Mouse (Mus musculus) stomach, postnatal 0 days (tissue): ENCODE measurements at regions not wholly inside any gene's neighbourhood (a gene's known extent, or its start where the extent isn't known, plus 50 kb on each side); places are given as distances from the start of the nearest gene placed in this dataset.

ENCODE experiments used
- ATAC-seq: fragments of 200-750 bp; cut with Nextera tagmentation; 2 replicates; pipeline ENCODE4 v1.8.0; 2017; ENCODE audit not compliant: low FRiP score, low TSS enrichment
- DNase-seq: peaks from one replicate; pipeline ENCODE4 v3.0.0-alpha.2; 2016; ENCODE audit warnings: low spot score
- H3K27ac ChIP-seq: fragments of 300-500 bp; sonication (generic); replicated peaks from 2 replicates; pipeline ENCODE4 v1.5.1; 2014; ENCODE audit warnings: mild to moderate bottlenecking, control low read depth
- H3K27me3 ChIP-seq: fragments of 300-500 bp; sonication (generic); 2 replicates; pipeline ENCODE4 v1.6.1; 2014; ENCODE audit warnings: low read length; ENCODE audit not compliant: control insufficient read depth, insufficient read depth
- H3K36me3 ChIP-seq: fragments of 300-500 bp; sonication (generic); 2 replicates; pipeline ENCODE4 v1.6.1; 2014; ENCODE audit warnings: low read length, mixed read lengths; ENCODE audit not compliant: control insufficient read depth, insufficient read depth
- H3K4me1 ChIP-seq: fragments of 300-500 bp; sonication (generic); replicated peaks from 2 replicates; pipeline ENCODE4 v1.6.1; 2014; ENCODE audit warnings: antibody characterized with exemption; ENCODE audit not compliant: control insufficient read depth, insufficient read depth
- H3K4me2 ChIP-seq: fragments of 300-500 bp; sonication (generic); replicated peaks from 2 replicates; pipeline ENCODE4 v1.6.1; 2014; ENCODE audit warnings: low read depth, mild to moderate bottlenecking, control low read depth, moderate library complexity
- H3K4me3 ChIP-seq: fragments of 300-500 bp; sonication (generic); 2 replicates; pipeline ENCODE4 v1.5.1; 2014; ENCODE audit warnings: low read depth, low read length, control low read depth
- H3K9ac ChIP-seq: fragments of 300-500 bp; sonication (generic); 2 replicates; pipeline ENCODE4 v1.6.1; 2014; ENCODE audit warnings: mild to moderate bottlenecking, low read length, control low read depth, mixed read lengths
- H3K9me3 ChIP-seq: fragments of 300-500 bp; sonication (generic); 2 replicates; pipeline ENCODE4 v1.6.1; 2016; ENCODE audit warnings: low read length; ENCODE audit not compliant: control insufficient read depth
- CTCF ChIP-seq: IDR thresholded peaks from 2 replicates; pipeline ENCODE4 v1.5.1; 2016; ENCODE audit warnings: antibody characterized with exemption, low read depth, mild to moderate bottlenecking, moderate library complexity
- EP300 ChIP-seq: optimal IDR thresholded peaks from 2 replicates; pipeline ENCODE3; 2016; ENCODE audit warnings: antibody characterized with exemption
- WGBS: fragments of 180-500 bp; shearing (Covaris S2); extraction: QIAGEN DNeasy Blood & Tissue Kit; methylation state at CpG from one replicate; pipeline ENCODE4 v1.1.7; 2014; 5-methylcytosine and 5-hydroxymethylcytosine counted together

GRCm38 (mm10) chr4:127591540-127591939, 233.6 kb upstream of the Gjb5 start:
- H3K36me3 ChIP-seq, result no peaks in the 10 kb centered on the region
- TF ChIP-seq CTCF (no peak), EP300 (no peak)
- H3K4me1 ChIP-seq, result no peaks in the 10 kb centered on the region
- 31% methylated on average over 3 of the region's 3 CpGs for WGBS
- DNase-seq (no peak), ATAC-seq (no peak)
- H3K9ac ChIP-seq, result no peak overlapping the region
- no peak overlapping the region for H3K4me2 ChIP-seq
- H3K27ac ChIP-seq, result no peak overlapping the region
- no peaks in the 10 kb centered on the region for H3K9me3 ChIP-seq
- no peak overlapping the region for H3K4me3 ChIP-seq
- H3K27me3 ChIP-seq, result no peaks in the 10 kb centered on the region

GRCm38 (mm10) chr4:127586822-127587221, 228.8 kb upstream of the Gjb5 start:
- Histone ChIP-seq H3K27me3 (no peaks in the 10 kb centered on the region), H3K9me3 (no peaks in the 10 kb centered on the region), H3K4me2 (no peak overlapping the region), H3K9ac (no peak overlapping the region), H3K36me3 (no peaks in the 10 kb centered on the region), H3K4me1 (no peaks in the 10 kb centered on the region), H3K4me3 (no peak overlapping the region), H3K27ac (no peak overlapping the region)
- 70% methylated on average over 4 of the region's 4 CpGs for WGBS
- no peak for DNase-seq
- TF ChIP-seq CTCF (no peak), EP300 (no peak)
- ATAC-seq, result no peak

- Histone ChIP-seq H3K4me2 (no peak overlapping the region), H3K4me1 (no peaks in the 10 kb centered on the region), H3K9me3 (no peaks in the 10 kb centered on the region), H3K4me3 (no peak overlapping the region), H3K27ac (no peak overlapping the region), H3K27me3 (no peaks in the 10 kb centered on the region), H3K9ac (no peak overlapping the region), H3K36me3 (no peaks in the 10 kb centered on the region)
- DNase-seq (no peak), ATAC-seq (no peak)
- 81% methylated on average over 3 of the region's 3 CpGs for WGBS
- TF ChIP-seq CTCF, result no peak
- TF ChIP-seq EP300, result no peak
Observed at GRCm38 (mm10) chr4:127576521-127576920, 218.5 kb upstream of the Gjb5 start.

- Histone ChIP-seq H3K4me3 (no peak overlapping the region), H3K9ac (no peak overlapping the region), H3K4me1 (no peaks in the 10 kb centered on the region), H3K36me3 (no peaks in the 10 kb centered on the region), H3K27me3 (no peaks in the 10 kb centered on the region), H3K27ac (no peak overlapping the region), H3K9me3 (no peaks in the 10 kb centered on the region), H3K4me2 (no peak overlapping the region)
- no peak for TF ChIP-seq EP300
- no peak for TF ChIP-seq CTCF
- ATAC-seq (no peak), DNase-seq (no peak)
- 63% methylated on average over 5 of the region's 5 CpGs for WGBS
Observed at GRCm38 (mm10) chr4:127562602-127563001, 204.6 kb upstream of the Gjb5 start.

GRCm38 (mm10) chr4:127558572-127558971, 200.6 kb upstream of the Gjb5 start:
- Histone ChIP-seq H3K4me1 (no peaks in the 10 kb centered on the region), H3K27me3 (no peaks in the 10 kb centered on the region), H3K9me3 (no peaks in the 10 kb centered on the region), H3K4me3 (no peak overlapping the region), H3K4me2 (no peak overlapping the region), H3K9ac (no peak overlapping the region), H3K36me3 (no peaks in the 10 kb centered on the region), H3K27ac (no peak overlapping the region)
- DNase-seq (no peak), ATAC-seq (no peak)
- TF ChIP-seq EP300 (no peak), CTCF (no peak)
- 56% methylated on average over 7 of the region's 7 CpGs for WGBS

GRCm38 (mm10) chr4:127552456-127553225, 194.7 kb upstream of the Gjb5 start:
- Histone ChIP-seq H3K4me3 (no peak overlapping the region), H3K27me3 (no peaks in the 10 kb centered on the region), H3K9ac (no peak overlapping the region), H3K4me2 (no peak overlapping the region), H3K36me3 (no peaks in the 10 kb centered on the region), H3K4me1 (no peaks in the 10 kb centered on the region), H3K9me3 (no peaks in the 10 kb centered on the region), H3K27ac (no peak overlapping the region)
- ATAC-seq, result no peak
- TF ChIP-seq CTCF (no peak), EP300 (no peak)
- 66% methylated on average over 12 of the region's 12 CpGs for WGBS
- no peak for DNase-seq
